Mouse (Mus musculus) ES-CJ7 (cell line): ENCODE measurements at regions not wholly inside any gene's neighbourhood (a gene's known extent, or its start where the extent isn't known, plus 50 kb on each side); places are given as distances from the start of the nearest gene placed in this dataset.

Experiments used
- DNase-seq: peaks from one replicate; pipeline ENCODE4 v3.0.0; 2011; ENCODE audit warnings: low read depth, low spot score

GRCm38 (mm10) chr5:6517337-6517736 is 768.2 kb upstream of the Steap1 start:
- DNase-seq = peak; percentile 66

DNA sequence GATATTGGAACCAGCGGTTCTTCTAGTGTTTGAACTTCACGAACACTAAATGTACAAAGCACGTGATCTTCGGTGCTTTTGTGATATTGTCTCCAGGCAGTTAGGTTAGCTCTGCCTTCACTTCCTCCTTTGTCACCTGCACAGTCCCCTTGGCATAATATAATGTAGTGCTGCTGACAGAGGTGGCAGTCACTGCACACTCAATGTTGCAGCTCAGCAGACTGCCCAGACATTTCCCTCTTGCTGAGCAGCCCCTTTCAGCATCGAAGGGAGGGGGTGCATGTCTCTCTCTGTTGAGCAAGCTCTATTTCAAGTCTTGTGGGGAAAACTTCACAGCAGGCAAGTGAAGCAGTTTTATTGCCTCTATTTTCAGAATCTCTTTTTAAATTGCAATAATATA is 731.7 kb upstream of the Steap1 start:
- no peak for DNase-seq
